Mouse (Mus musculus): ENCODE data around the gene Cd5l. TPM values are rescaled to one million over a fixed set of nuclear protein-coding genes. Genes with fewer than 3 reads are reported as not detected.
A peak's percentile ranks its signal among the peaks of the same experiment; 100 is the strongest.
"Not testable (repeated sequence)": the region's sequence is repeated elsewhere in the genome, so short reads cannot be mapped to it uniquely, and the experiment has no call there.

Gene Cd5l
- total and polyA plus RNA-seq, 3 experiments, result 0.18 to 1.3 (median 0.59) TPM

DNA sequence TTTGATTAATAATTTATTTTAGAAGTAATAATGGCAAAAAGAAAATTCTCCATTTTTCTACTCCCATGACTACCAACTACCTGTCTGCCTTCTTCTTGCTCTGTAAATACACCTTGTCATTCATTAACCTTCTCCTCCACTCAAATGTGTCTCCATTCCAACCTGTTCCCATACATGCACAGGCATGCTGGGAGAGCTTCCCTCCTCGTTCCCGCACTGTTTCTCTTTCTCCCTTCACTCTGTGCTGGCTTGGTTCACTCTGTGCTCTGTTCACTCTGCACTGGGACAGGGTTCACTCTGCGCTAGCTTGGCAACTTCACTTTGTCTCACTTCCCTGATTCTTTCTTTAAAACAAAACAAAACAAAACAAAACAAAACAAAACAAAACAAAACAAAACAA, 19.5 kb downstream of the Cd5l start:
- 45% methylated on average over 3 of the region's 3 CpGs for WGBS
- TF ChIP-seq EP300 (IDR thresholded peaks at IDR 0.05; ENCODE audit: insufficient read depth, low read depth, low read length) (no peak), POLR2A (IDR thresholded peaks at IDR 0.05; ENCODE audit: insufficient read depth, low read depth, low read length) (no peak), CTCF (IDR thresholded peaks at IDR 0.05) (no peak)
- Histone ChIP-seq H3K27me3 (ENCODE audit: control insufficient read depth, insufficient read depth, low read length) (no peaks in the 10 kb centered on the region), H3K4me3 (no peak overlapping the region), H3K79me2 (replicated peaks; ENCODE audit: control insufficient read depth, insufficient read depth, low read length) (no peaks in the 10 kb centered on the region), H3K9ac (ENCODE audit: low read depth, low read length) (no peak overlapping the region), H3K27ac (no peak overlapping the region), H3K4me1 (ENCODE audit: control insufficient read depth, insufficient read depth, low read length) (no peaks in the 10 kb centered on the region), H3K36me3 (ENCODE audit: control insufficient read depth, insufficient read depth, low read length) (no peaks in the 10 kb centered on the region)
- intact Hi-C loops (cut with DNase I), result no loop called here
- DNase-seq, result no peak

DNA sequence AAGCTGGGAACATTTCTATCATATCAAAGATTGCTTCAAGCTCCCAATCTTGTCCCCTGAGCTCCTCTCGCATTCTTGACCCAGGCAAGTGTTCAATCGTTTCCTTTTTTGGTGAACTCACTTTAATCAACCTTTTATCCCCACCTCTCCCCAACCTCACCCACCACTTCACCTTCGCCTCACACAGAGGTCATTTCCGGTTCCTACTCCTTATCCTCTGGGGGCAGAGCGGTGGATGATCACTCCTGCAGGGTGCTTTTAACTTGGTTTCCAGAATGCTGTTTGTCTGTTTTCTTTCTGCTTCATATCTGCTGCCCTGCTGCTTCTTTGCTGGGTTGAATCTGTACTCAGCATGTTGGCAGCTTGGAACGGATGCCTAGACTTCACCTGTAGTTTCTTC, 20.0 kb downstream of the Cd5l start:
- TF ChIP-seq CTCF (IDR thresholded peaks at IDR 0.05) (no peak), POLR2A (IDR thresholded peaks at IDR 0.05; ENCODE audit: insufficient read depth, low read depth, low read length) (no peak), EP300 (IDR thresholded peaks at IDR 0.05; ENCODE audit: insufficient read depth, low read depth, low read length) (no peak)
- no peak for DNase-seq
- Histone ChIP-seq H3K27me3 (ENCODE audit: control insufficient read depth, insufficient read depth, low read length) (no peaks in the 10 kb centered on the region), H3K4me3 (no peak overlapping the region), H3K27ac (no peak overlapping the region), H3K36me3 (ENCODE audit: control insufficient read depth, insufficient read depth, low read length) (no peaks in the 10 kb centered on the region), H3K4me1 (ENCODE audit: control insufficient read depth, insufficient read depth, low read length) (no peaks in the 10 kb centered on the region), H3K9ac (ENCODE audit: low read depth, low read length) (no peak overlapping the region), H3K79me2 (replicated peaks; ENCODE audit: control insufficient read depth, insufficient read depth, low read length) (no peaks in the 10 kb centered on the region)
- intact Hi-C loops (cut with DNase I), result no loop called here
- 39% methylated on average over 6 of the region's 6 CpGs for whole genome bisulfite sequencing

DNA sequence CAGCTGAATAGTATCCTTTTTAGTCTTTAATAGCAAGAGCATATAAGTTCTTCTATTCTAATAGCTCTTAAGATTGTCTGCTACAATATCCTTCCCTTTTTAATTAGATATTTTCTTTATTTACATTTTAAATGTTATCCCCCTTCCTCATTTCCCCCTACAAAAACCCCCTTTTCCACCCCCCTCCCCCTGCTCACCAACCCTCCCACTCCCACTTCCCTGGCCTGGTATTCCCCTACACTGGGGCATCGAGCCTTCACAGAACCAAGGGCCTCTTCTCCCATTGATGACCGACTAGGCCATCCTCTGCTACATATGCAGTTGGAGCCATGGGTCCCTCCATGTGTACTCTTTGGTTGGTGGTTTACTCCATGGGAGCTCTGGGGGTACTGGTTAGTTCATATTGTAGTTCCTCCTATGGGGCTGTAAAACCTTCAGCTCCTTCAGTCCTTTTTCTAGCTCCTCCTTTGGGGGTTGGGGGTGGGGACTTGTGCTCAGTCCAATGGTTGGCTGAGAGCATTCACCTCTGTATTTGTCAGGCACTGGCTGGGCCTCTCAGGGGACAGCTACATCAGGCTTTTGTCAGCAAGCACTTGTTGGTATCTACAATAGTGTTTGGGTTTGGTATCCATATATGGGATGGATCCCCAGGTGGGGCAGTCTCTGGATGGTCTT, 22.1 kb downstream of the Cd5l start:
- intact Hi-C loops (cut with DNase I); H3K27me3 ChIP-seq (ENCODE audit: control insufficient read depth, insufficient read depth, low read length); H3K9ac ChIP-seq (ENCODE audit: low read depth, low read length); H3K79me2 ChIP-seq (replicated peaks; ENCODE audit: control insufficient read depth, insufficient read depth, low read length); H3K4me3 ChIP-seq; H3K36me3 ChIP-seq (ENCODE audit: control insufficient read depth, insufficient read depth, low read length); H3K4me1 ChIP-seq (ENCODE audit: control insufficient read depth, insufficient read depth, low read length); H3K27ac ChIP-seq: not testable (repeated sequence)
- 86% methylated on average over 2 of the region's 2 CpGs for WGBS
- DNase-seq, result peak in 1 of 2 experiments; percentile 26

DNA sequence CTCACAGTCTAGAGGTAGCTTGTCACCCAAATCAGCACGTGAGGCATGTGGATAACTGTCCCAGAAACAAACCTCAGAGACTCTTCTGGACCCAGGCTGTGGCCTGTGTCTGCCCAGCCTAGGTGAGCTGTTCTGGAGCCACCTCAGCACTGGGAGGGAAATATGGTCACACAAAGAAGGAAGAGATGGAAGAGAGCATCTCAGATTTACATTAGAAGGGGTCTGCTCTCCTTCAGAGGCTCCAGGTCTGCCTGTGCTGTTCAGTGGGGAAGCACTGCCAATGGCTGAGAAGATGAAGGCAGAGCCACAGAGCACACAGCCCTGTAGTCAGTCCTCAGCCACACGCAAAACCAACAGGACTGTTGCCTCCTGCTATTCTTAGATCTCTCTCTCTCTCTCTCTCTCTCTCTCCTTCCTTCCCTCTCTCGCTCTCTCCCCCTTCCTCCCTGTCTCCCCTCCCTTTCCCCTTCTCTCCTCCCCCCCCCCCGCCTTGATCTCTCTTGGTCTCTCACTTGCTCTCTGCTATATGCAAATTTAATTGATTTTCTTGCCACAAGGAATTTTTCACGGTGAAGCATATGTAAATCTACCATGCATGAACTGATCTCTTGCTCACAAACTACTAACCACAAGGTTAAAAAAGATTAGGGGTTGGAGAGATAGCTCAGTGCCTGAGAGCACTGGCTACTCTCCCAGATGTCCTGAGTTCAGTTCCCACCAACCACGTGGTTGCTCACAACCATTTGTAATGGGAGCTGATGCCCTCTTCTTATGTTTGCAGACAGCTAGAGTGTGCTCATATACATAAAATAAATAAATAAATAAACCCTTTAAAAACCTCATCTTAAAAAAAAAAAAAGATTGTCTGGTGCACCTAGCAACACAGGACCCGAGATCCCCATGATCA, 24.4 kb downstream of the Cd5l start:
- no peaks in the 10 kb centered on the region for H3K27me3 ChIP-seq (ENCODE audit: control insufficient read depth, insufficient read depth, low read length)
- 49% methylated on average over 7 of the region's 7 CpGs for WGBS
- H3K9ac ChIP-seq (ENCODE audit: low read depth, low read length), result no peak overlapping the region
- intact Hi-C loops (cut with DNase I), result no loop called here
- H3K4me3 ChIP-seq, result no peak overlapping the region
- no peaks in the 10 kb centered on the region for H3K4me1 ChIP-seq (ENCODE audit: control insufficient read depth, insufficient read depth, low read length)
- H3K79me2 ChIP-seq (replicated peaks; ENCODE audit: control insufficient read depth, insufficient read depth, low read length), result no peaks in the 10 kb centered on the region
- no peaks in the 10 kb centered on the region for H3K36me3 ChIP-seq (ENCODE audit: control insufficient read depth, insufficient read depth, low read length)
- no peak for DNase-seq
- no peak overlapping the region for H3K27ac ChIP-seq
- TF ChIP-seq EP300 (IDR thresholded peaks at IDR 0.05; ENCODE audit: insufficient read depth, low read depth, low read length) (no peak), POLR2A (IDR thresholded peaks at IDR 0.05; ENCODE audit: insufficient read depth, low read depth, low read length) (no peak), CTCF (IDR thresholded peaks at IDR 0.05) (no peak)

DNA sequence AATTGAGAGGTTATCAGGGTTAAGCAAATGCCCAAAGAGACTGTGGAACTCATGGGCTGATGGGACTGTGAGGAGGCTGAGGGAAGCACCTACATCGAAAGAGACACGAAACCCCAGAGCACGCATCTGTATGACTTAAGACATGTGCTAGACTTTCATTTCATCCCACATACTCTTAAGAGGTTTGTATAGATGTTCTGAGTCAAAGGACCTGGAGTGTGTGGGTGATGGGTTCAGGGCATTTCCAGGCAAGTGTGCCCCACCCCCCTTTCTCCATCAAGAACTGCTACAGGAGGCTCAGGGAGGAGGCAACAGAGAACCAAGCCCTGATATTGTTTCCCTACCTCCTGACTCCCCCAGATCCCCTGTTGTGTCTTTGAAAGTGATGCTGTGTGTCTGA, 25.6 kb downstream of the Cd5l start:
- H3K79me2 ChIP-seq (replicated peaks; ENCODE audit: control insufficient read depth, insufficient read depth, low read length), result no peaks in the 10 kb centered on the region
- no peak for DNase-seq
- TF ChIP-seq CTCF (IDR thresholded peaks at IDR 0.05), result no peak
- TF ChIP-seq POLR2A (IDR thresholded peaks at IDR 0.05; ENCODE audit: insufficient read depth, low read depth, low read length), result no peak
- no peak for TF ChIP-seq EP300 (IDR thresholded peaks at IDR 0.05; ENCODE audit: insufficient read depth, low read depth, low read length)
- no peaks in the 10 kb centered on the region for H3K36me3 ChIP-seq (ENCODE audit: control insufficient read depth, insufficient read depth, low read length)
- no peaks in the 10 kb centered on the region for H3K27me3 ChIP-seq (ENCODE audit: control insufficient read depth, insufficient read depth, low read length)
- no peaks in the 10 kb centered on the region for H3K4me1 ChIP-seq (ENCODE audit: control insufficient read depth, insufficient read depth, low read length)
- no peak overlapping the region for H3K9ac ChIP-seq (ENCODE audit: low read depth, low read length)
- intact Hi-C loops (cut with DNase I), result no loop called here
- H3K4me3 ChIP-seq, result no peak overlapping the region
- H3K27ac ChIP-seq, result no peak overlapping the region
- WGBS, result 86% methylated on average over 3 of the region's 3 CpGs

DNA sequence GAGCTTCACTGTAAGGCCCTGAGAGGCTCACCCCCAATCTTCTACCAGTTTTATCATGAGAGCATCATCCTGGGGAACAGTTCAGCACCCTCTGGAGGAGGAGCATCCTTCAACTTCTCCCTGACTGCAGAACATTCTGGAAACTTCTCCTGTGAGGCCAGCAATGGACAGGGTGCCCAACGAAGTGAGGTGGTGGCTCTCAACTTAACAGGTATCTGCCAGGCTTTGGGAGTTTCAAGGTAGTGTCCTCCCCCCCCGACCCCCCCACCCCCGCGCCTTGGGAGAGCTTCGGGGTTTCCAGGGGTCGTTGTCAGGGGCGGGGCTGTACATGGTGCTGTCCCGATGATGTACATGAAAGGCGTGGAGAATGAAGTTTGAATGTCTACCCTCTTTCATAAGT, 27.4 kb downstream of the Cd5l start:
- TF ChIP-seq CTCF (IDR thresholded peaks at IDR 0.05) (no peak), EP300 (IDR thresholded peaks at IDR 0.05; ENCODE audit: insufficient read depth, low read depth, low read length) (no peak), POLR2A (IDR thresholded peaks at IDR 0.05; ENCODE audit: insufficient read depth, low read depth, low read length) (no peak)
- WGBS, result 85% methylated on average over 9 of the region's 9 CpGs
- Histone ChIP-seq H3K79me2 (replicated peaks; ENCODE audit: control insufficient read depth, insufficient read depth, low read length) (no peaks in the 10 kb centered on the region), H3K4me1 (ENCODE audit: control insufficient read depth, insufficient read depth, low read length) (no peaks in the 10 kb centered on the region), H3K27me3 (ENCODE audit: control insufficient read depth, insufficient read depth, low read length) (no peaks in the 10 kb centered on the region), H3K4me3 (no peak overlapping the region), H3K36me3 (ENCODE audit: control insufficient read depth, insufficient read depth, low read length) (no peaks in the 10 kb centered on the region), H3K27ac (no peak overlapping the region), H3K9ac (ENCODE audit: low read depth, low read length) (no peak overlapping the region)
- intact Hi-C loops (cut with DNase I), result no loop called here
- DNase-seq, result no peak

All from heart, adult 2 months (tissue).